Mouse (Mus musculus): ENCODE results near the gene Spag4. TPM values are rescaled to one million over a fixed set of nuclear protein-coding genes. Genes with fewer than 3 reads are reported as not detected.

Spag4 gene
- polyA plus RNA-seq, 1 experiment, result 3.8 TPM

- TF ChIP-seq EP300 (IDR thresholded peaks at IDR 0.05; ENCODE audit: insufficient read depth, low read depth, low read length), result no peak
- no peak for TF ChIP-seq CTCF (IDR thresholded peaks at IDR 0.05; ENCODE audit: low read depth, low read length)
- no peak for TF ChIP-seq POLR2A (IDR thresholded peaks at IDR 0.05; ENCODE audit: insufficient read depth, low read length)
- Histone ChIP-seq H3K27ac (ENCODE audit: insufficient read depth, low read length) (no peak overlapping the region), H3K4me1 (ENCODE audit: control insufficient read depth, insufficient read depth, low read length) (no peaks in the 10 kb centered on the region), H3K4me3 (ENCODE audit: low read depth, low read length) (no peak overlapping the region), H3K36me3 (ENCODE audit: control insufficient read depth, insufficient read depth, low read length, poor library complexity, severe bottlenecking) (no peaks in the 10 kb centered on the region), H3K27me3 (ENCODE audit: control insufficient read depth, insufficient read depth, low read length, poor library complexity, severe bottlenecking) (no peaks in the 10 kb centered on the region), H3K9ac (ENCODE audit: low read depth, poor library complexity, severe bottlenecking) (no peak overlapping the region), H3K9me3 (replicated peaks; ENCODE audit: control insufficient read depth, insufficient read depth, low read length, poor library complexity, severe bottlenecking) (peaks cover 12% of the 10 kb centered on the region)
Observed at GRCm38 (mm10) chr2:156084541-156084940, 19.6 kb downstream of the Spag4 start.

DNA sequence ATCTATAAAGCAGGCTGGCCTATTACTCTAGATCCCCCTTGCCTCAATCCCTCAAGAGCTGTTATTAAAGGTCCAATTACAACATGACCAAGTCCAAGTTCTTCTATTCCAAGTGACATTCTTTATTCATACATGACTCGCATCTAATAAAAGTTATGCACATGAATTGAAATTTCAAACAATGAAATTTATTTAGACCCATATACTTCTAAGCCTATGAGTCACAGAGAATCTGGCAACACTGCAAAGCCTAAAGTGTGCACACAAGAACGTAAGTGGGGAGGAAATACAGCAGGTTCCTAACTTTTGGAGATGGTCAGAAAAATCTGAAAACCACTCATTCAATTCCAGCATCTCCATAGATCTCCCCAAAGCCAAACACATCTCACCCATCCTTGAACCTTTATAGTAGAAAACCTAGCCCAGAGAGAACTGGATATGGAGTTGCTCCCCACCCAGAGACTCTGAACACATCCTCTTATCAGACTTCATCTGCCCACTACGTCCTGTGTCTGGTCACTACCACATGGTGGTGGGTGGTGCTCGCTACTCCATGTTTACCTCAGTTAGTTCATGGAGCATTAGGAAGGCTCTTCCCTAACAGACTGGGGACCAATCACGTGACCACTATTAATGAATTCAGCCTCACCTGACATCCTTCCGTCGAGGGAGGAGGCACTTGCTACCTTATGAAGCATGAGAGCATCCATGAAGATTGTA, 22.6 kb downstream of the Spag4 start:
- Histone ChIP-seq H3K9ac (ENCODE audit: low read depth, poor library complexity, severe bottlenecking) (no peak overlapping the region), H3K4me1 (ENCODE audit: control insufficient read depth, insufficient read depth, low read length) (no peaks in the 10 kb centered on the region), H3K27me3 (ENCODE audit: control insufficient read depth, insufficient read depth, low read length, poor library complexity, severe bottlenecking) (no peaks in the 10 kb centered on the region), H3K9me3 (replicated peaks; ENCODE audit: control insufficient read depth, insufficient read depth, low read length, poor library complexity, severe bottlenecking) (peaks cover 12% of the 10 kb centered on the region), H3K36me3 (ENCODE audit: control insufficient read depth, insufficient read depth, low read length, poor library complexity, severe bottlenecking) (peaks cover 4% of the 10 kb centered on the region; the same call in 1 of the 2 replicates), H3K27ac (ENCODE audit: insufficient read depth, low read length) (no peak overlapping the region), H3K4me3 (ENCODE audit: low read depth, low read length) (no peak overlapping the region)
- TF ChIP-seq POLR2A (IDR thresholded peaks at IDR 0.05; ENCODE audit: insufficient read depth, low read length), result no peak
- no peak for TF ChIP-seq EP300 (IDR thresholded peaks at IDR 0.05; ENCODE audit: insufficient read depth, low read depth, low read length)
- TF ChIP-seq CTCF (IDR thresholded peaks at IDR 0.05; ENCODE audit: low read depth, low read length), result no peak

DNA sequence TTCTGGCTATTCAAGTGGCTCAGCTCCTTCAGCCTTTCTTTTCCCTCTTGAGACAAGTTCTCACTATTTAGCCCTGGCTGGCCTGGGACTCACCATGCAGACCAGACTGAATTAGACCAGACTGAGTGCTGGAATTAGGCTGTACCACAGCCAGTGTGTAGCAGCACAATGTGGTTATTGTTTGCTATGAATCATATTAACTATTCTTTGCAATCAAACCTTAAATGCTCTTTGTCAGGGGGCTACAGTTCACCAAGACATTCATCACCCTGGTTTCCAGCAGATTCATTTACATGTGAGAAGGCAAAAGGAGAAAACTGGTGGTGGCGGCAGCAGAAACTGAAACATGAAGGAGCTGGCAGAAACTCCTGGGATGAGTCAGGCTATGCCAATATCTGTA, 24.8 kb downstream of the Spag4 start:
- Histone ChIP-seq H3K9ac (ENCODE audit: low read depth, poor library complexity, severe bottlenecking) (no peak overlapping the region), H3K36me3 (ENCODE audit: control insufficient read depth, insufficient read depth, low read length, poor library complexity, severe bottlenecking) (peaks cover 6% of the 10 kb centered on the region), H3K4me3 (ENCODE audit: low read depth, low read length) (no peak overlapping the region), H3K4me1 (ENCODE audit: control insufficient read depth, insufficient read depth, low read length) (no peaks in the 10 kb centered on the region), H3K27ac (ENCODE audit: insufficient read depth, low read length) (no peak overlapping the region), H3K9me3 (replicated peaks; ENCODE audit: control insufficient read depth, insufficient read depth, low read length, poor library complexity, severe bottlenecking) (peaks cover 9% of the 10 kb centered on the region), H3K27me3 (ENCODE audit: control insufficient read depth, insufficient read depth, low read length, poor library complexity, severe bottlenecking) (no peaks in the 10 kb centered on the region)
- TF ChIP-seq POLR2A (IDR thresholded peaks at IDR 0.05; ENCODE audit: insufficient read depth, low read length) (no peak), CTCF (IDR thresholded peaks at IDR 0.05; ENCODE audit: low read depth, low read length) (no peak), EP300 (IDR thresholded peaks at IDR 0.05; ENCODE audit: insufficient read depth, low read depth, low read length) (no peak)

DNA sequence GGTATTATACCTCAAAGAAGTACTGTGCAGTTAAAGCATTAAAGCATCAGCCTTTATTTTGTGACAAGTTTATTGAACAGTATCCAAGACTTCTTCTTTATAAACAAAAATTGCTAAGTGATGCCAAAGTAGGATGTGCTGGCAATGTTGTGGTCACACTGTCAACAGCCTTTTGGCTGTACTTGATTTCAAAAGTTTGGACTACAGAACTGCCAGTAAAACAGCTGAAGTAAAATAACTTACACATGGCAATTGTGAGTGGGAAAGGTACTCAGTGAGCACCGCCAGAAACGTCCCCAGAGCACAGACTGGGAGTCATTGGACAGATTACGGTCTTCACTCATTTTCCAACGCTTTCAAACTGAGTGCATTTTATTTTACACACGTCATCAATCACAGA, 27.0 kb downstream of the Spag4 start:
- Histone ChIP-seq H3K36me3 (ENCODE audit: control insufficient read depth, insufficient read depth, low read length, poor library complexity, severe bottlenecking) (peaks cover 23% of the 10 kb centered on the region), H3K27ac (ENCODE audit: insufficient read depth, low read length) (no peak overlapping the region)

DNA sequence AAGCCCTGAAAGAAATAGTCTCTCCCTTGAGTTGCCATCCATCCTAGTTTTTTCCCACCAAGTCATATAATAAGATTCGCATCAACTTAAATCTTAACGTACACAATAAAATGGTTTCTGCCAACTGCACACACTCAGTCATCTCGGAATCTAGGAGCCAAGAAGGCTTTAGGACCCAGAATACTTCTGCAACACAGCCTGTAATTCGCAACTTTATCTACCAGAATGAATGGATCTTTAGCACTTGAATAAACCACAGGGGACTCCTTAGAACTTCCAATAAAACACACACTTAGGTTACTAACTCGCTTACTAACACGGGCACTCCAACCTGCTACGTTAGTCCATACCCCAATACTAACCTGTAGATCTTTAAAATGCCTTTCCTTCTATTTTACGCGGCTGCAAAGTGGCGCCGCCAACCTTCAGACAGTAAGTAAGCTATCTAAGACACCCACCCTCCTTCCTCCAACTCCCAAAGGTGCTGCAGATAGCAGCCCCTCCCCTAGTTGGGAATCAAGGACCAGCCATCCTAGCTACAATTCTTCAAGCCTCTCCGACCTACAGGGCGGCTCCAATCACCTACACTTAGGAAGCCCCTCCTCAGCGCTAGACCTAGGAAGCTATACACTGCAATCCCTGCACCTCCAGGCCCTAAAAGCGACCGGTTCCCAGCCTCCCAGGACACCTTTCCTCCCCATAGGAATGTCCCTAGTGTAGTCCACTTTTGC, 45.8 kb downstream of the Spag4 start:
- peak overlapping the region; percentile 97 for H3K4me3 ChIP-seq (ENCODE audit: low read depth, low read length)
- TF ChIP-seq POLR2A (IDR thresholded peaks at IDR 0.05; ENCODE audit: insufficient read depth, low read length) (no peak), EP300 (IDR thresholded peaks at IDR 0.05; ENCODE audit: insufficient read depth, low read depth, low read length) (no peak), CTCF (IDR thresholded peaks at IDR 0.05; ENCODE audit: low read depth, low read length) (no peak)
- H3K4me1 ChIP-seq (ENCODE audit: control insufficient read depth, insufficient read depth, low read length), result no peaks in the 10 kb centered on the region
- H3K36me3 ChIP-seq (ENCODE audit: control insufficient read depth, insufficient read depth, low read length, poor library complexity, severe bottlenecking), result peaks cover 3% of the 10 kb centered on the region
- peaks cover 6% of the 10 kb centered on the region for H3K9me3 ChIP-seq (replicated peaks; ENCODE audit: control insufficient read depth, insufficient read depth, low read length, poor library complexity, severe bottlenecking)
- H3K27ac ChIP-seq (ENCODE audit: insufficient read depth, low read length), result peak overlapping the region; percentile 60
- H3K9ac ChIP-seq (ENCODE audit: low read depth, poor library complexity, severe bottlenecking), result peak overlapping the region; percentile 97
- H3K27me3 ChIP-seq (ENCODE audit: control insufficient read depth, insufficient read depth, low read length, poor library complexity, severe bottlenecking), result no peaks in the 10 kb centered on the region

More for the DNA sequence above, 27.0 kb downstream of the Spag4 start:
- Histone ChIP-seq H3K9me3 (replicated peaks; ENCODE audit: control insufficient read depth, insufficient read depth, low read length, poor library complexity, severe bottlenecking) (no peaks in the 10 kb centered on the region), H3K9ac (ENCODE audit: low read depth, poor library complexity, severe bottlenecking) (no peak overlapping the region), H3K27me3 (ENCODE audit: control insufficient read depth, insufficient read depth, low read length, poor library complexity, severe bottlenecking) (no peaks in the 10 kb centered on the region), H3K4me3 (ENCODE audit: low read depth, low read length) (no peak overlapping the region), H3K4me1 (ENCODE audit: control insufficient read depth, insufficient read depth, low read length) (no peaks in the 10 kb centered on the region)
- TF ChIP-seq EP300 (IDR thresholded peaks at IDR 0.05; ENCODE audit: insufficient read depth, low read depth, low read length) (no peak), POLR2A (IDR thresholded peaks at IDR 0.05; ENCODE audit: insufficient read depth, low read length) (no peak), CTCF (IDR thresholded peaks at IDR 0.05; ENCODE audit: low read depth, low read length) (no peak)

All from ES-Bruce4 (cell line).